Mouse (Mus musculus) small intestine, adult 2 months (tissue): Measurements from ENCODE around the gene Taf12.
A peak's percentile ranks its signal among the peaks of the same experiment; 100 is the strongest.

Source experiments
- CTCF ChIP-seq: fragments of 200-500 bp; IDR thresholded peaks from 2 replicates; pipeline ENCODE4 v1.5.1; 2012; ENCODE audit warnings: low read depth, mild to moderate bottlenecking, control low read depth, inconsistent platforms, low read length, moderate library complexity, mixed read lengths; ENCODE audit not compliant: insufficient replicate concordance, insufficient read length; ENCODE audit errors: extremely low read depth
- POLR2A ChIP-seq: fragments of 200-500 bp; IDR thresholded peaks from 2 replicates; pipeline ENCODE4 v1.6.1; 2012; ENCODE audit warnings: low read depth, mild to moderate bottlenecking, control low read depth, inconsistent platforms, low read length, moderate library complexity

DNA sequence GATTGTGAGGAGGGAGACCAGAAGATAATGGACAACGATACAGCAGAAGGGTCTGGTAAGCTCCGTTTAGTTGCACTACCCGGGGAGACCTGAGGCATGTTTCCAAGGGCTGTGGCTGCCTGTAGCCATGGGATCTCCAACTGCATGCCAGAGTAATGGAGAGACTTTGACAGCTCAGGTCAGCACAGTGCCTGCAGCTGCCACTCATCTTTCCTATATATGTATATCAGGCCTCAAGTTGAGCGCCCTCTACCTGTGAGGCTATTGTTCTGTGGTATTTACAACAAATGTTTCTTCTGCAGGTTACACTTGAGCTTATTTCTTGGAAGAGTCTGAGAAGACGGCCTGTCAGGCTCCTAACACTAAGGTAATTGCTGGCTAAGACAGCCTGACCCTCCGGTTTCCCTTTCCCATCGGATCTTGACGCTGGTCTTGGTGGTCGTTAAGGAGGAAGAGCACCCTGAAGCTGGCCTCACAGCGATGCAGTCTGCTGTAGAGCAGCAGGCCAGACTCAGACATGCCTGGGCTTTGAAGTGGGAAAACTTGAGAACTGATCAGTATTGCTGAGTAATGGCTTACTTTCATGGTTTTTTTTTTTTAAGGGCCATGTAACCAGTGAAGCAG lies 35.8 kb downstream of the Taf12 start:
- TF ChIP-seq CTCF (peak; percentile 47; the same call in 1 of the 2 replicates), POLR2A (no peak)
